Mouse (Mus musculus) bone marrow, adult 2 months (tissue): Measurements from ENCODE around the gene Tgm5. TPM values are rescaled to one million over a fixed set of nuclear protein-coding genes. Genes with fewer than 3 reads are reported as not detected.
"Not testable (repeated sequence)": the region's sequence is repeated elsewhere in the genome, so short reads cannot be mapped to it uniquely, and the experiment has no call there.

ENCODE experiments used
- H3K27ac ChIP-seq: fragments of 200-500 bp; 2 replicates; pipeline ENCODE4 v1.5.1; 2012; ENCODE audit warnings: low read depth, mild to moderate bottlenecking, control low read depth, inconsistent platforms, low read length; ENCODE audit not compliant: control insufficient read depth, poor library complexity, insufficient read depth
- H3K4me1 ChIP-seq: fragments of 200-500 bp; 2 replicates; pipeline ENCODE4 v1.6.1; 2011; ENCODE audit warnings: low read length; ENCODE audit not compliant: control insufficient read depth, insufficient read depth
- H3K4me3 ChIP-seq: fragments of 200-500 bp; replicated peaks from 2 replicates; pipeline ENCODE3; 2011; ENCODE audit warnings: mild to moderate bottlenecking, low read depth, low read length, control low read depth; ENCODE audit not compliant: control insufficient read depth
- CTCF ChIP-seq: fragments of 200-500 bp; IDR thresholded peaks from 2 replicates; pipeline ENCODE4 v1.5.1; 2011; ENCODE audit warnings: low read length, control low read depth; ENCODE audit not compliant: control insufficient read depth, insufficient read depth
- POLR2A ChIP-seq: fragments of 200-500 bp; IDR thresholded peaks from 2 replicates; pipeline ENCODE4 v1.6.1; 2011; ENCODE audit warnings: low read depth, mild to moderate bottlenecking, control low read depth, low read length, borderline replicate concordance; ENCODE audit not compliant: control insufficient read depth
- WGBS: fragments of 180-500 bp; shearing (Covaris S2); methylation state at CpG from one replicate; pipeline ENCODE4 v1.1.7; 2018; 5-methylcytosine and 5-hydroxymethylcytosine counted together
- polyA plus RNA-seq: library from polyadenylated mRNA; stranded (reverse); fragments of >200 nt; gene quantifications from 2 replicates; pipeline ENCODE4 v1.2.4, GENCODE M21; 2011; ENCODE audit warnings: low replicate concordance; ENCODE audit not compliant: missing spikeins, insufficient read depth, insufficient read length

Tgm5 gene
- polyA plus RNA-seq, result not detected in 2 replicates

DNA sequence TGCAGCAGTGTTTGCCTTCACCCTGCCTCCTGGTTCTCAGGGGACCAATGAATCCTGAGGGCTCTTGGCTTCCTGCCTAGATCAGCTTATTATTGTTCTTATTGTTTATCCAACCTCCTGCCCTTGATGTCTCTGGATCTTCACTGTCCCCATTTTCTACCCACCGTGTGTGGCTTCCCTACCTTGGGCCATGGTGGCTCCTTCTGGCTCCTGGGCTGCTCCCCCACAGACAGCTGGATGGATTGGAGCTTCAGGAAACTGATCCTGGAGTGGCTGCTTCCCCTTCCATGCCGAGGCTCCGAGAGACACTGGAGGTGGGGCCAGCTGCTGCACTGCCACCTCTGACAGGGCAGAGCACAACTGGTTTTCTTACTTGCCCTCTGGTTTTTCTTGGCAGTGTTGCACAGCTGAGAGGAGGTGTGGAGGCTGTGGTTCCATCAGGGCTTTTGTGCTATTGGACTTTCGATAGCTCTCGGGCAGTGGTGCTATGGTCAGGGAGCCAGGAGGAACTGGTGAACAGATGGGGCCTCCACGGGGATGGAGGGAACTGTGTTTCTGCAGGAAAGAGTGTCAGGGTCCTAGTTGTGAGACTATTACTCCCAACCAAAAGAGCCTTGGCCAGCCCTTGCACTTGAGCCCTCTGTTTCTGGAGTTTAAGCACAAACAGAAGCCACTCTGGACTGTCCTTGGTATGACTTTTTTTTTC, at the start of gene Tgm5:
Gene Tgm5 (minus strand): TSS at position 362 of the 706 bp plus-strand sequence.
- TF ChIP-seq CTCF, result no peak
- TF ChIP-seq POLR2A, result no peak
- peaks cover 1% of the 10 kb centered on the region; the same call in 1 of the 2 replicates for H3K4me1 ChIP-seq
- H3K4me3 ChIP-seq, result no peak within 1 kb of the TSS
- no peak within 1 kb of the TSS for H3K27ac ChIP-seq
- 19% methylated on average over 6 of the region's 6 CpGs for WGBS

DNA sequence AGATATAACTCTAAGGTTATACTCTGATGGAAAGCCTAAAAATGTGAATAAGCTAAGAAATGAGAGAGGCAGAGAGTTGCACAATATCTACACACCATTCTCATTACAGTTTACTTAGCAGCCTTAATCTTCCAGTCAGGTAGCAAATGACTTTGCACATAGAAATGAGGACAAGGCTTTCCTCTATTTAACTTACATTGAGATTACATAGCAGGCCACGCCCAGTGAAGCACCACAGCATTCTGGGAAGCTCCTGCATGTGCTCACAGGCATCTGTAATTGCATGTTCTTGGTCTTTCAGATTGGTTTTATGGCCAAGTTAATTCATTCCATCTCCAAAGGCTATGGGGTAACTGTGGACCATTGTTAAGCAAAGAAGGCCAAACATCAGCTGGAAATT, 47.2 kb upstream of the Tgm5 start:
- WGBS, result 63% methylated on average over 1 of the region's 1 CpGs
- Histone ChIP-seq H3K4me1 (no peaks in the 10 kb centered on the region), H3K27ac (no peak overlapping the region), H3K4me3 (no peak overlapping the region)
- TF ChIP-seq POLR2A, result no peak
- no peak for TF ChIP-seq CTCF

DNA sequence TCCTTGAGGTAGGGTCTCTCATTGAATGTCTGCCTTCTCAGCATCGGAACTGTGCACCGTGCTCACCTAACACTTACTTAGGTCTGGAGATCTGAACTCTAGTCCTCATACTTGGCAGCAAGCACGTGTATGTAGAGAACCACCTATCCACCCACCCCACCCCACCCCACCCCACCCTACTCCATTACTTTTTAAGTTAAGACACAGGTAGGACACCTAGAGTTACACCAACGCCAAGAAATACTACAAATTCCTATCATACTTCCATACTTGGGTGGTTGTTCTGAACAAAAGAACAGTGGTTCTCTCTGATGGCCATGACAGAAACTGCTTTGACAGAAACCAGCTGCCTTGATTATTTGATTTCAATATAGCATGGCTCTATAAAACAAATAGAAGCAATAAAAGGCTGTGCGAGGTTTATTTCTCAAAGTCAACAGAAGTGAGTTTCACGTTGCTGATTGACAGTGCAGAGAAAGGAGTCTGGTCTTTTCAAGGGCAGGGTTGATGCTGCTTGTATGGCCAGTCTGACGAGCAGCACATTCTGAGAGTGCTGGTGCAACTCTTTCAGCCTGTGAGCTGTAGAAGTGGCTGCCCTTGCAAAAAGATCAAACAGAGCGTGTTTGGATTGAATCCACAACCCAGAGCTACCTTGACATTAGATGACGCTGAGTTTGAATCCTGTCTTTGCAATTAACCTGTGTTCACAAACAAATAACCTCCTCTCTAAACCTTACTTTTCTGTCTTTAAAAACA, 43.4 kb upstream of the Tgm5 start:
- Histone ChIP-seq H3K27ac (no peak overlapping the region), H3K4me1 (no peaks in the 10 kb centered on the region; the same call in 1 of the 2 replicates), H3K4me3 (no peak overlapping the region)
- TF ChIP-seq POLR2A, result no peak
- no peak for TF ChIP-seq CTCF
- 74% methylated on average over 9 of the region's 9 CpGs for WGBS

DNA sequence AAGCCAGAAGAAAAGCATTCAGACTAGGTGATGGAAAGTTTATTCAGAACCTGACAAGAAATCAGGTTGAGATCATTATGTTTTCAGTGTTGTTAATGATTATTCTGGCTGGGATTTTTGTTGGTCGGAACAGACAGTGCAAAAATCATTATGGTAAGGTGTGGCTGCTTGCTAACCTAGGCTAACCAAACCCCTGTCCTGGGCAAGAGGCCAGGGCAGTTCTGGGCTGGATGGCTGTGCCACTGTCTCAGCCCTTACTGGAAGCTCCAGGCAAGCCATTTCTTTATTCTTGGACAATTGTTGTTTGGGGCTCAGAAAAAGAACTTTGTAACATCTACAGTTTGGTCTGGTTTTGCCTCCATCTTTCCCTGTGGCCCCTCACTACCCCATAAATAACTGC, 41.9 kb upstream of the Tgm5 start:
- TF ChIP-seq POLR2A, result no peak
- no peak for TF ChIP-seq CTCF
- Histone ChIP-seq H3K27ac (no peak overlapping the region), H3K4me1 (no peaks in the 10 kb centered on the region; the same call in 1 of the 2 replicates), H3K4me3 (no peak overlapping the region)
- 84% methylated on average over 1 of the region's 1 CpGs for WGBS

DNA sequence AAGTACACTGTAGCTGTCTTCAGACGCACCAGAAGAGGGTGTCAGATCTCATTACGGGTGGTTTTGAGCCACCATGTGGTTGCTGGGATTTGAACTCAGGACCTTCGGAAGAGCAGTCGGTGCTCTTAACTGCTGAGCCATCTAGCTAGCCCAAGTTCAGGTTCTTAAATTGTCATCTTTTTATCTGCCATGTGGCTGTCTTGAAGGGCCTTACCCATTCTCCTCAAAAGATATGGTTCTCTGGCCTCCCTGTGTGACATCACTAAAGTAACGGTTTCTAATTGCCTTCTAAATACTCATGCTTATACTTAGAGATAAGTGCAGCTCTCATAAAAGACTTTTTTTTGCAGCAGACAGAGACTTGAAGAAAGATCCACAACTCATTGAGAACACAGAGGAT, 40.7 kb upstream of the Tgm5 start:
- H3K4me1 ChIP-seq, H3K4me3 ChIP-seq, H3K27ac ChIP-seq: not testable (repeated sequence)
- WGBS, result 86% methylated on average over 5 of the region's 5 CpGs

DNA sequence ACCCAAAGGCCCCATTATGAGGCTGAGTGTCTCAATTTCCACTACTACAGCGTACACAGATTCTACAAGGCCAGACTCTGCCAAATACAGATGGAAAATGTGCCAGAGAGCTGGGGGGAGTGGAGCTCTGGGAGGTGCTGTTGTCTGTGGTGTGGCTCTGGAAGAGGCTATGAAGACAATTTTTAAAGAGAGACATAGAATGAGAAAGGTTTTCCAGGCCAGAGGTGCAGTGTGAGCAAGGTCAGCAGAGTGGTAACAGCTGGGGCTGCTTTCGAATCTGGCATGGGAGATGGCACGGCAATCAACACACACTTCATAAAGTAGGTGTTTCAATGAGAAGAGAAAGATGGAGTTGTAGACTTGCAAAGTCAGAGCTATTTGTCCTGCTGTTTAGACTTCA, 33.6 kb upstream of the Tgm5 start:
- no peak for TF ChIP-seq CTCF
- no peak for TF ChIP-seq POLR2A
- 80% methylated on average over 3 of the region's 3 CpGs for WGBS
- Histone ChIP-seq H3K4me1 (no peaks in the 10 kb centered on the region), H3K4me3 (no peak overlapping the region), H3K27ac (no peak overlapping the region)

DNA sequence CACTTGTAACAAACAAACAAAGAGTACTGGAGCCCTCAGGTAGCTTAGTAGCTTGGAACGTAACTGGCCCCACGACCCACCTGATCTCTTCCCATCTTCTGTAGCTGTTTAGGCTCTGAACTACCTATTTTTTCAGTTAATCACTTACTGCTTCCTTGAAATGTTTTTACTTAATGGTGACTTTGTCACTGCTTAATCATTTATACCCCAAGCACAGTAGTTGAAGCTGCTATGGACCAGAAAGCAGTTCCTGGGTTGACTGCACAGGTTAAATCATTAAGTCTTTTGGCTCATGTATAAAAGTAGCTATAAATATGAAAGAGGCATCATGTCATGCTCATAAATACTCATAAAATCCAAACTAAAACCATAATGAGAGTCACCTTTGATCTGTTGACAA, 29.8 kb upstream of the Tgm5 start:
- WGBS, result 81% methylated on average over 2 of the region's 2 CpGs
- H3K27ac ChIP-seq, result no peak overlapping the region
- no peaks in the 10 kb centered on the region for H3K4me1 ChIP-seq
- H3K4me3 ChIP-seq, result no peak overlapping the region
- TF ChIP-seq POLR2A (no peak), CTCF (no peak)

DNA sequence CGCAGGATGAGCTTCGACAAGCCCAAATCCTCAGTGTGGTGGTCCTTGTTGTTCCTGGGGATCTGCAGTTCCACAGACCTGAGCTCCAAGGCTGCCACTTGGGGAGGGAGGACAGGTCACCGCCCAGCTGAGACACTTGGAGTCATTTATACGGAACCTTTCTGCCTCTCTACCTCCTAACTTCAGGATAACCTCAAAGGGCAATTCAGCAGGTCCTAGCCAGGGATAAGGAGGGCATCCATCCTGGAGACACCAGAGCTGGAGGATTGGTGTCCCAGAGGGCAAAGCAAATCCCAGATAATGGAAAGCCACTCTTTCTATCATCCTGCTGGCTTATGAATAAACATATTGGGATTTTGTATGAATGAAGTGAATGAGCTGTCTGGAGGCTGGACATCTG, 24.1 kb upstream of the Tgm5 start, which contains the start of gene Tgm7:
Gene Tgm7 (minus strand): TSS at position 101 of the 400 bp plus-strand sequence.
- H3K4me1 ChIP-seq, result no peaks in the 10 kb centered on the region
- TF ChIP-seq CTCF, result no peak
- TF ChIP-seq POLR2A, result no peak
- no peak within 1 kb of the TSS for H3K4me3 ChIP-seq
- WGBS, result 84% methylated on average over 4 of the region's 4 CpGs
- H3K27ac ChIP-seq, result no peak within 1 kb of the TSS

DNA sequence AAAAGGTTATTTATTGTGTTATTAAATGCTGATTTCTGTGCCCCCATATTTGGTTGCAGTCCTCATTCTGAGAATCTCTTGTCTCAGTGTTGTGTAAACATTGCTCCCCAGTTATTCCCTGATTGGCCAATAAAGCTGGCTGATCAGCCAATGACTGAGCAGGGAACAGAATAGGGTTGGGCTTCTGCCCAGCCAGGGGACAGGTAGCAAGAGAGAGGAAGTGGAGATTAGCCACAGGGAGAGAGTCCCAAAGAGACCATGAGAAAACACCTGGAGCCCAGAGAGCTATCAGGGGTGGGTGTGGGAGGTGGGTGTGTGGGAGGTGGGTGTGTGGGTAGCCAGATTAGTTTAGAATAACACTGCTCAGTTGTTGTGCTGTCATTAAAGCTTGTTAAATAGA, 20.3 kb upstream of the Tgm5 start:
- no peak for TF ChIP-seq POLR2A
- TF ChIP-seq CTCF, result no peak
- H3K27ac ChIP-seq, result no peak overlapping the region
- H3K4me3 ChIP-seq, result no peak overlapping the region
- H3K4me1 ChIP-seq, result no peaks in the 10 kb centered on the region
